Mouse (Mus musculus): Measurements from ENCODE around the gene Stk25.

GRCm38 (mm10) chr1:93691106-93691505 lies 32.6 kb upstream of the Stk25 start:
- no peak for TF ChIP-seq CTCF (conservative IDR thresholded peaks at IDR 0.05; ENCODE audit: low read length)
- no peak for TF ChIP-seq POU5F1 (IDR thresholded peaks at IDR 0.05; ENCODE audit: borderline replicate concordance, low read length)
- TF ChIP-seq NANOG (IDR thresholded peaks at IDR 0.05; ENCODE audit: borderline replicate concordance, low read length): no peak
